Mouse (Mus musculus): ENCODE measurements at regions not wholly inside any gene's neighbourhood (a gene's known extent, or its start where the extent isn't known, plus 50 kb on each side); places are given as distances from the start of the nearest gene placed in this dataset.

DNA sequence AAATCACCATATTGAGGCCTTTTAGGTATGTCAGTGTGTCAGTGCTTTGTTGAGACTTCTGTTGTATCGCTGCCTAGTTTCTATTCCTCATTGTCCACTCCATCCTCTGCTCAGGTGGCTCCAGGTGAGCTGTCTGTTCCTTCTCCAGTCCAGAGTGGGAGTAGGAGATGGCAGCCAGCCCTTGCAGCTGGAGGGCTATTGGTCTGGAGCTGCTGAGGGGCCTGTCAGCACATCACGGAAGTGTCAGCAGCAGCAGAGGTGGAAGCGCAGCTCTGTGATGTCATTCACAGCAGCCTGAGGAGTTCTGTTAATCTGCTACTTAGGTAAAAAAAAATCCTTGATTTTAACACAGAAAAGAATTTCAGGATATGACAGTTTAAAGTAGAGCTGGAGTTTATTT lies 126.0 kb upstream of the Adra1b start:
- TF ChIP-seq CTCF (IDR thresholded peaks at IDR 0.05; ENCODE audit: control insufficient read depth, insufficient read depth, insufficient replicate concordance, low read depth, low read length) (no peak), POLR2A (IDR thresholded peaks at IDR 0.05; ENCODE audit: control insufficient read depth, low read depth, low read length) (no peak)
